Comparison of ENCODE assay signal across 8 mouse cellular contexts in the genomic region with DNA sequence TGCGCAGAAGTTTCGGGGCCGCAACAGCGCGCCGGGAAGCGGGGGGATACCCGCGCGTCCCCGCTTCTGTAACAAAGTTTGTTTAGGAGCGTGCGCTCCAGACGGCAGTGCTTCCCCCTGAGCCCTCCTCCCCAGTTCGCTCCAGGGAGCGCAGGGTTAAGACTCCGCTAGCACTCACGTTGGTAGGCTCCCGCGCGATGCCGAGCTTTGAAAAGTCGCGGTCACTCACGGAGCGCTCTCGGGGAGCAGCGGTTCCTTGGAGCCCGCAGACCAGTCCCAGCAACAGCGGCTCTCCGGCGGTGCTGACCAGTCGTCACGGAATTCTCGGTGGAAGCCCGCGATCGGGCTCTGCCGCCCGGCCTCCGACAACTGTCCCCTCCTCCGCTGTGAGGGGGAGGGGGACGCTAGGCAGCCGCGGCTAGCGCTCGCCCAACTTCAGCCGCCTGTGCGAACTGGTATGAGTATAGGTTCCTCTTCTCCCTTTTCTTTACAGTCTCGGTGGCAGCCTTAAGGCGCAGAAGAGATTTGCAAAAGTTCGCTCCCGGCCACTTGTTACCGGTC. TPM values are rescaled to one million over a fixed set of nuclear protein-coding genes. Genes with fewer than 3 reads are reported as not detected.
DNase-seq lines count a peak whose midpoint lies in the region; ATAC-seq and TF ChIP-seq lines count a peak whose summit lies in the region.

No protein-coding gene starts in this region.

- H3K4me1 ChIP-seq in ES-E14 (ENCODE audit: control insufficient read depth in 2 of 2, insufficient read depth in 2 of 2, low read length in 2 of 2, poor library complexity in 1 of 2) = peaks cover 0 to 2% of the 10 kb centered on the region in 2 experiments; a peak in 1 of 4 replicates
- peaks cover 3% of the 10 kb centered on the region; the same call in 1 of the 2 replicates for H3K4me1 ChIP-seq in bone marrow, adult 2 months (ENCODE audit: control insufficient read depth, insufficient read depth, low read length)
- H3K4me1 ChIP-seq in hindbrain, embryonic 15.5 days (replicated peaks) = peaks cover 41% of the 10 kb centered on the region
- H3K4me1 ChIP-seq in limb, embryonic 13.5 days = peaks cover 26% of the 10 kb centered on the region
- H3K4me1 ChIP-seq in midbrain, embryonic 12.5 days = peaks cover 39% of the 10 kb centered on the region
- no peaks in the 10 kb centered on the region; the same call in none of the 2 replicates for H3K4me1 ChIP-seq in spleen, adult 2 months (ENCODE audit: control insufficient read depth, insufficient read depth, insufficient read length)

- ATAC-seq in hindbrain, embryonic 15.5 days (ENCODE audit: low FRiP score, low read depth) = no peak
- ATAC-seq in limb, embryonic 13.5 days (ENCODE audit: low FRiP score, low read depth) = no peak
- no peak for ATAC-seq in midbrain, embryonic 12.5 days (ENCODE audit: low FRiP score, low read depth)
- no peak for ATAC-seq in inflammation-experienced regulatory T-cells, adult 6 months

- 0 out of 2 replicates have a peak, but pooled peaks have one; percentile 20 for TF ChIP-seq POLR2A in bone marrow, adult 2 months (IDR thresholded peaks at IDR 0.05; ENCODE audit: borderline replicate concordance, control insufficient read depth, low read depth, low read length)
- no peak for TF ChIP-seq POLR2A in spleen, adult 2 months (IDR thresholded peaks at IDR 0.05; ENCODE audit: low read depth, low read length)

- DNase-seq in ES-E14 (ENCODE audit: low read depth, low spot score) = peak; percentile 28
- DNase-seq in forelimb bud, embryonic 11.5 days (ENCODE audit: low read depth, low spot score) = peak; percentile 54
- peak in 1 of 2 experiments; percentile 52 for DNase-seq in spleen, adult 2 months (ENCODE audit: low read depth in 1 of 2, low spot score in 2 of 2)

- WGBS in bone marrow, adult 2 months = under 1% methylated on average over 54 of the region's 54 CpGs
- under 1% methylated on average over 54 of the region's 54 CpGs for WGBS in hindbrain, embryonic 15.5 days
- under 1% methylated on average over 54 of the region's 54 CpGs for WGBS in limb, embryonic 13.5 days
- WGBS in midbrain, embryonic 12.5 days = 0% methylated on average over 54 of the region's 54 CpGs
- under 1% methylated on average over 54 of the region's 54 CpGs for WGBS in spleen, adult 2 months

- TF ChIP-seq CTCF in bone marrow, adult 2 months (IDR thresholded peaks at IDR 0.05; ENCODE audit: control insufficient read depth, insufficient read depth, low read length) = no peak
- no peak for TF ChIP-seq CTCF in spleen, adult 2 months (IDR thresholded peaks at IDR 0.05; ENCODE audit: extremely low read depth, insufficient read depth, insufficient read length, insufficient replicate concordance)

- H3K9ac ChIP-seq in ES-E14 (ENCODE audit: insufficient read depth, low read depth, low read length, poor library complexity, severe bottlenecking) = peak overlapping the region; percentile 86
- H3K9ac ChIP-seq in hindbrain, embryonic 15.5 days = peak overlapping the region; percentile 61
- H3K9ac ChIP-seq in limb, embryonic 13.5 days = peak overlapping the region; percentile 97
- peak overlapping the region; percentile 78 for H3K9ac ChIP-seq in midbrain, embryonic 12.5 days (replicated peaks)

- peak overlapping the region; percentile 71 to 76 for H3K4me3 ChIP-seq in ES-E14 (ENCODE audit: insufficient read depth in 1 of 2, low read depth in 1 of 2, low read length in 2 of 2, poor library complexity in 1 of 2, severe bottlenecking in 1 of 2)
- H3K4me3 ChIP-seq in bone marrow, adult 2 months (replicated peaks; ENCODE audit: control insufficient read depth, low read depth, low read length) = peak overlapping the region; percentile 79
- peak overlapping the region; percentile 46 for H3K4me3 ChIP-seq in hindbrain, embryonic 15.5 days
- peak overlapping the region; percentile 82 for H3K4me3 ChIP-seq in limb, embryonic 13.5 days
- peak overlapping the region; percentile 67 for H3K4me3 ChIP-seq in midbrain, embryonic 12.5 days
- peak overlapping the region; percentile 65 for H3K4me3 ChIP-seq in spleen, adult 2 months (ENCODE audit: extremely low read depth, insufficient read depth, insufficient read length)

- no peaks in the 10 kb centered on the region for H3K9me3 ChIP-seq in ES-E14 (ENCODE audit: control insufficient read depth, insufficient read depth, low read depth, low read length)
- H3K9me3 ChIP-seq in hindbrain, embryonic 15.5 days = no peaks in the 10 kb centered on the region
- no peaks in the 10 kb centered on the region for H3K9me3 ChIP-seq in limb, embryonic 13.5 days
- no peaks in the 10 kb centered on the region for H3K9me3 ChIP-seq in midbrain, embryonic 12.5 days

- peak overlapping the region; percentile 72 for H3K4me2 ChIP-seq in hindbrain, embryonic 15.5 days
- peak overlapping the region; percentile 93 for H3K4me2 ChIP-seq in limb, embryonic 13.5 days (replicated peaks)
- peak overlapping the region; percentile 76 for H3K4me2 ChIP-seq in midbrain, embryonic 12.5 days (replicated peaks)

- H3K36me3 ChIP-seq in ES-E14 (ENCODE audit: control insufficient read depth, insufficient read depth, low read length, poor library complexity, severe bottlenecking) = no peaks in the 10 kb centered on the region
- H3K36me3 ChIP-seq in hindbrain, embryonic 15.5 days = no peaks in the 10 kb centered on the region
- H3K36me3 ChIP-seq in limb, embryonic 13.5 days = no peaks in the 10 kb centered on the region
- no peaks in the 10 kb centered on the region for H3K36me3 ChIP-seq in midbrain, embryonic 12.5 days
- H3K36me3 ChIP-seq in spleen, adult 2 months (ENCODE audit: control insufficient read depth, insufficient read depth, low read length) = no peaks in the 10 kb centered on the region

- in situ Hi-C loops in ES-E14 (cut with MboI; ENCODE audit: low sequenced_read_pairs in 2 of 2, unreplicated experiment in 2 of 2) = no loop called here

- no peaks in the 10 kb centered on the region for H3K27me3 ChIP-seq in hindbrain, embryonic 15.5 days
- no peaks in the 10 kb centered on the region for H3K27me3 ChIP-seq in limb, embryonic 13.5 days
- H3K27me3 ChIP-seq in midbrain, embryonic 12.5 days = no peaks in the 10 kb centered on the region; the same call in 1 of the 2 replicates
- no peaks in the 10 kb centered on the region for H3K27me3 ChIP-seq in spleen, adult 2 months (ENCODE audit: control insufficient read depth, insufficient read depth, low read length)

- peak overlapping the region; percentile 57; the same call in 1 of the 2 replicates for H3K27ac ChIP-seq in ES-E14 (ENCODE audit: insufficient read depth, low read depth, low read length, poor library complexity, severe bottlenecking)
- H3K27ac ChIP-seq in bone marrow, adult 2 months (ENCODE audit: control insufficient read depth, insufficient read depth, low read depth, low read length, poor library complexity) = peak overlapping the region; percentile 92
- H3K27ac ChIP-seq in hindbrain, embryonic 15.5 days (replicated peaks) = peak overlapping the region; percentile 95
- H3K27ac ChIP-seq in limb, embryonic 13.5 days = peak overlapping the region; percentile 97
- peak overlapping the region; percentile 94 for H3K27ac ChIP-seq in midbrain, embryonic 12.5 days (replicated peaks)
- peak overlapping the region; percentile 94 for H3K27ac ChIP-seq in spleen, adult 2 months (ENCODE audit: insufficient read depth, low read length)

TF ChIP-seq in ES-E14, 5 proteins besides CTCF, POLR2A, EP300 and RAD21:
- TF ChIP-seq HCFC1 (IDR thresholded peaks at IDR 0.05; ENCODE audit: borderline replicate concordance, insufficient read depth, low read length) = no peak
- TF ChIP-seq ZNF384 (IDR thresholded peaks at IDR 0.05; ENCODE audit: low read depth, low read length) = no peak
- TF ChIP-seq MAFK (IDR thresholded peaks at IDR 0.05; ENCODE audit: insufficient read depth, low read depth, low read length) = no peak
- TF ChIP-seq ZC3H11A (IDR thresholded peaks at IDR 0.05; ENCODE audit: borderline replicate concordance, low read depth, low read length) = no peak
- TF ChIP-seq CHD2 (IDR thresholded peaks at IDR 0.05; ENCODE audit: low read depth, low read length) = no peak

RNA-seq across cellular contexts. Expression of gene Jun, which starts 0.6 kb away (rescaled TPM):
- total RNA-seq in ES-E14 (2012; rRNA removed) = 9.5 and 16.6 TPM in 2 replicates
- polyA plus RNA-seq in bone marrow, adult 2 months (2011; ENCODE audit: insufficient read depth, insufficient read length, low replicate concordance, missing spikeins) = 2.0 and 6.9 TPM in 2 replicates
- 60.7 and 62.3 TPM in 2 replicates for polyA plus RNA-seq in hindbrain, embryonic 15.5 days (2015; fragmentation: Nextera tagmentation; extraction: Ambion mirVana)
- polyA plus RNA-seq in limb, embryonic 13.5 days (2015; fragmentation: Nextera tagmentation; extraction: Ambion mirVana) = 101 and 102 TPM in 2 replicates
- 70.8 and 80.6 TPM in 2 replicates for polyA plus RNA-seq in midbrain, embryonic 12.5 days (2016; fragmentation: Nextera tagmentation; extraction: Ambion mirVana)
- 16.7 and 19.4 TPM in 2 replicates for polyA plus RNA-seq in spleen, adult 2 months (2012; rRNA removed)
- polyA plus RNA-seq in inflammation-experienced regulatory T-cells, adult 6 months (2017; shearing (Covaris generic)) = 10 to 100 TPM in 2 of 3 experiments, 1 to 10 TPM in 1; 7.3 to 33.5 (median 20.9) TPM
